Mouse (Mus musculus): ENCODE measurements at regions not wholly inside any gene's neighbourhood (a gene's known extent, or its start where the extent isn't known, plus 50 kb on each side); places are given as distances from the start of the nearest gene placed in this dataset.

- intact Hi-C loops (cut with DNase I): no loop called here
- DNase-seq (ENCODE audit: extremely low spot score in 1 of 2, low spot score in 2 of 2): peak in 1 of 2 experiments; percentile 26
Measured at GRCm38 (mm10) chr10:9117648-9118551, 232.0 kb upstream of the Sash1 start.

GRCm38 (mm10) chr10:9117134-9117533, 231.3 kb upstream of the Sash1 start:
- intact Hi-C loops (cut with DNase I): no loop called here
- no peak for DNase-seq (ENCODE audit: extremely low spot score in 1 of 2, low spot score in 2 of 2)

GRCm38 (mm10) chr10:9113706-9114105, 227.8 kb upstream of the Sash1 start:
- DNase-seq (ENCODE audit: extremely low spot score in 1 of 2, low spot score in 2 of 2): peak in 1 of 2 experiments; percentile 53

DNA sequence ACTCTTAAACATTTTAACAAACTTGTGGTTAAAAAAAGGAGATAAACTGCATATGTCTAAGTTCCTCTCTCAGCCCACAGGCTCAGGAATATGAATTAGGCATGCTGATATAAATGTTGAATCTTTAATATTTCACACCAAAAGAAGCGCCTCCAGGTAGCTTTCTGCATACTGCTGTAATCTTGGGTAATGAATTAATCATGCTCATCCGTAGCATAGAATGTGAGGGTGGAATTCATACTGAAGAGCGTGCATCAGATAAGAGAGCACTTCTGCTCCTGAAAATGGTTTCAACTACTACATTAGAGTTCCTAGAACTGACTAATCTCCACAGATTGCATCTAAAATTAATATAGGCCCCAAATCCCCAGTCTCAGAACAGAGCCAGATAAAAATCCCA, 225.2 kb upstream of the Sash1 start:
- intact Hi-C loops (cut with DNase I): no loop called here
- no peak for DNase-seq (ENCODE audit: extremely low spot score in 1 of 2, low spot score in 2 of 2)

More at GRCm38 (mm10) chr10:9113706-9114105, 227.8 kb upstream of the Sash1 start:
- intact Hi-C loops (cut with DNase I): no loop called here

DNA sequence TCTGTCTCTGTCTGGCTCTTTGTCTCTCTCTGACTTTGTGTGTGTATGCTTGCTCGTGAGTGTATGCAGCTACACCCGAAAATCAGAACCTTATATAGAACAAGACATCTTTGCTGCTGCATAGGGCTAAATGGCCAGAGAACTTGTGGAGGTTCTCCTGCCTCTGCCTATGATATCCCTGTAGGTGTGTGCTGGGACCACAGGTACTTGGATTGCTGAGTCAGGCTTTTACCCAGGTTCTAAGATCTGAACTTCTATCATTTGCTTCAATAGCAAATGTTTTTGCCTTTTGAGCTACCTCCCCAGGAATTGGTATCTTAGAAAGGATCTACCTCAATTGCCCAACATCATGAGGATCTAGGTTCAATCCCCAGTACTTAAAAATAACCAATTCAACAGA, 210.3 kb upstream of the Sash1 start:
- no peak for DNase-seq (ENCODE audit: extremely low spot score in 1 of 2, low spot score in 2 of 2)
- intact Hi-C loops (cut with DNase I): no loop called here

- intact Hi-C loops (cut with DNase I): no loop called here
- DNase-seq (ENCODE audit: extremely low spot score in 1 of 2, low spot score in 2 of 2): no peak
Measured at GRCm38 (mm10) chr10:9095163-9095562, 209.3 kb upstream of the Sash1 start.

GRCm38 (mm10) chr10:9092237-9092885, 206.5 kb upstream of the Sash1 start:
- intact Hi-C loops (cut with DNase I): no loop called here
- peak in 1 of 2 experiments; percentile 43 for DNase-seq (ENCODE audit: extremely low spot score in 1 of 2, low spot score in 2 of 2)

DNA sequence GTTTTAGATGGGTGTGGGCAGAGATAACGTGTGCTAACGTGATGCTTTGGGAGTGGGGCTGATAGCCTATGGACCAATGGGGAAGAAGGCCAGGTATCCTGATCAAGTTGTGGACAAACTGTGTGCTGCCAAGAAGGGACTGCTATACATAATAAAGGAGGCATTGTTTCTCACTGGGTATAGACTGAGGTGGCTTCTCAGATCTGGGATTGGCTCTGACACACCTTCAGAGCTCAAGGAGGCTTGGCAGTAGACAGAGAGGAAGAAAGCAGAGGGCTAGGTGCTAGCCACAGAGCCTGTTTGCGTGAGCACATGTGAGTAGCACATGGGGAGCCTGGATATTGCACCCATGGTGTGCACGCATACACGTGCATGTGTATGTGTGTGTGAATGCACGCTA, 205.1 kb upstream of the Sash1 start:
- intact Hi-C loops (cut with DNase I): no loop called here

GRCm38 (mm10) chr10:9087871-9088270, 202.0 kb upstream of the Sash1 start:
- no peak for DNase-seq (ENCODE audit: extremely low spot score in 1 of 2, low spot score in 2 of 2)
- intact Hi-C loops (cut with DNase I): no loop called here

More for the DNA sequence above, 205.1 kb upstream of the Sash1 start:
- no peak for DNase-seq (ENCODE audit: extremely low spot score in 1 of 2, low spot score in 2 of 2)

DNA sequence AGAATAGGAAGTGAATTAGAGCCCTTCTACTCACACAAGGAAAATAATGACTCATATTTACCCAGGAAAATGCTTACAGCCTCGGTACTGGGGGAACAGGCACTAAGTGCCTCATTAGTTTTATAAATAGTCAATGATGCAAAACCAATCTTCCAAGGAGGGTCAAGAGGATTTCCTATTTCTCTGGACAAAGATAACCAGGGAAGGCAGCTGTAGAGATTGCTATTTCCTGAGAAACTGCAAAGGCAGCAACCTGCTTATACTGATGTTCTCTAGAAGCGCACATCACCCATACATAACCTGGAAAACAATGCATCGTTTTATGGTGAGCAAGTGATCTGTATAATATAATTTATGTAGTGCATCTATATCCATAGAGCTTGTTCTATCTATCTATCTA, 201.3 kb upstream of the Sash1 start:
- intact Hi-C loops (cut with DNase I): no loop called here
- no peak for DNase-seq (ENCODE audit: extremely low spot score in 1 of 2, low spot score in 2 of 2)

- intact Hi-C loops (cut with DNase I): no loop called here
- DNase-seq (ENCODE audit: extremely low spot score in 1 of 2, low spot score in 2 of 2): no peak
Measured at GRCm38 (mm10) chr10:9086666-9087065, 200.8 kb upstream of the Sash1 start.

DNA sequence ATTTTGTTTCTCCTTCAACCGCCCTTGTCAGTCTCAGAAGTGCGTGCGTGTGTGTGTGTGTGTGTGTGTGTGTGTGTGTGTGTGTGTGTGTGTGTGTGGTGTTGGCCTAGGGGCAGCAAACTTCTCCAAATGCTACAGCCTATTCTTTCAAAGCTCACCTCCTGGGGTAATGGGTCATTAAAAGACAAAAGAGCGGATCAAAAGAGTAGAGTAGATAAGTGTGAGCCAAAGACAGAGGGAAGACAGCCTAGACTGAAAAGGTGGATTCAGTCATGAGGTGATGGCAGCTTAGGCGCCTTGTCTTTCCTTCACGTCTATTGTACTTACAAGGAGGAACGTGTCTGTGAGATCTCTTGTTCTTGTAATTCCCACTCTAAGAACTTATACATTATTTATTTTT, 199.6 kb upstream of the Sash1 start:
- DNase-seq (ENCODE audit: extremely low spot score in 1 of 2, low spot score in 2 of 2): no peak
- intact Hi-C loops (cut with DNase I): no loop called here

DNA sequence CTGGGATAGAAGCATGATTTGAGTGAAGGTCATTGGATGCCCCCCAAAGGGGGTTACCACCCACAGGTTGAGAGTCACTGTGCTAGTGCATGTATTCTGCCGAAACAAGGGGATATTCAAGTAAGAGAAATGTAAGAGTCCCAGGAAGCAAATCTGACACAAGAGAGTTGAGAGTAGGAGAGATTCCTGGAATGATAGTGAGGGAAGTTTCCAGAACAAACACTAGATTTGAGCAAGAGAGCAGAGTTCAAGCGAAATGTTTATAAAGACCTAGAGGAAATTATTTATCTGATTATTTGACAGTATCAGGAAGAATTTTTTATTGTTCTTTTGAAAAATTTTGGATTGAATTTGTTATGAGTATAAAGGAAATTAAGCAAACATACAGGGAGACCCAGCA, 189.0 kb upstream of the Sash1 start:
- DNase-seq (ENCODE audit: extremely low spot score in 1 of 2, low spot score in 2 of 2): no peak
- intact Hi-C loops (cut with DNase I): no loop called here

- DNase-seq (ENCODE audit: extremely low spot score in 1 of 2, low spot score in 2 of 2): peak in 1 of 2 experiments; percentile 32
- intact Hi-C loops (cut with DNase I): no loop called here
Measured at GRCm38 (mm10) chr10:9071630-9072029, 185.8 kb upstream of the Sash1 start.

DNA sequence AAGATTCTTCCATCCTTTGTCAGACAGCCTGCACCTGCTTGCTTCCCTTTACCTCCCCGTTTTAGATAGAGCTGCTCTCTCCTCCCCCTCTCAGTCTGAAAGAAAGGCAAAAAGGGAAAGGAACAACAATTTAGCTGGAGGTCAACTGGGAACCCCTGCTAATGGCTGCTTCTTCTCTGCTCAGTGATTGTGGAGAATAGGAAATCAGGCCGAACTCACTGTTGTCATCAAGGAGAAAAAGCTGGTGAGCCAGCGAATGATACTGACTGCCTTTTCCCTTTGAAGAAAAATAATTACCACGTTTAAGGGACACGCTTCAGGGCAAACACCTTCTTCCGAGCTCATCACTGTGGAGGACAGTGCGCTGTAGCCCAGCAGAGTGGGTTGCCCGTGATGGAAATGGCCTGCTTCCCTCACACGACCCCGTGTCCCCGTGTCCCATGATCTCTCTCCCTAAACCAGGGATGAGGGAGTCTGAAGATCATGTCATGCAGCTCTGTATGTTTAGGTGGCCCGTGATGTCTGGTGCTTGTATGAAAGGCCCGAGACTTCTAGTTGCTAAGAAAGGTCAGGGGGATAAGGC, 183.8 kb upstream of the Sash1 start:
- no peak for DNase-seq (ENCODE audit: extremely low spot score in 1 of 2, low spot score in 2 of 2)
- intact Hi-C loops (cut with DNase I): no loop called here

DNA sequence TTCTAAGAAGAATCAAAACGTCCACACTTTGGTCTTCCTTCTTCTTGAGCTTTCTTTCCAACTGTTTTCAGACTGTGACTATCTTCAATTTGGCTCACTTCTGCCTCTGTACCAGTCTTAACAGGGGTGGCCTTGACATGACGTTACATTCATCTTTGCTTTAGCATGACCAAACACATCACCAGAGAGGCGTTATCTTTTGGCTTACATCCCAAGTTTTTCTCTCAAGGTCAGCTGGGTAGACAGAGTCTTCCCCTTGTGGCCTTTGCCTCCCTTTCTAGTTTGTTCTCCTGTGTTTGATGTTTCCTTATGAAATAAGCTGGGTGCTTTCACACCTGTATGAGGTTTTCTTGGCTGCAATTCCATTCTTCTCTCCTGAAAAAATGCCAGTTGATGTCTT, 180.7 kb upstream of the Sash1 start:
- intact Hi-C loops (cut with DNase I): no loop called here
- no peak for DNase-seq (ENCODE audit: extremely low spot score in 1 of 2, low spot score in 2 of 2)

DNA sequence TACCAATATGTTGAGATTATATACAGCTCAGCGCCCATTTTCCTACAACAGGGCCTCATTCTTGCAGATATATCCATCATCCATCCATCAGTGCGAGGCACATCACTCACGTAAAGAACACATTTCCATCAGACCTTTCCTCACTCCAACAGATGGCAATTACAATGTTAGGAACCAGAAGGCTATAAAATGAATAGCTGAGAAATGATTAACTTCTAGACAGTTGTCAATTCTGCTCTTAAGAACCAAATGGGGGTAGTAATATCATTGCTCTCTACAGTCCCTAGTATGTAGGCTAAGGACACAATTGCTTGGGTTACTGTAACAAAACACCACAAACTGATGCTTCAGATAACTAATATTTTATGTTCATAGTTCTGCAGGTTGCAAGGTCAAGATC, 176.1 kb upstream of the Sash1 start:
- intact Hi-C loops (cut with DNase I): no loop called here
- DNase-seq (ENCODE audit: extremely low spot score in 1 of 2, low spot score in 2 of 2): no peak

DNA sequence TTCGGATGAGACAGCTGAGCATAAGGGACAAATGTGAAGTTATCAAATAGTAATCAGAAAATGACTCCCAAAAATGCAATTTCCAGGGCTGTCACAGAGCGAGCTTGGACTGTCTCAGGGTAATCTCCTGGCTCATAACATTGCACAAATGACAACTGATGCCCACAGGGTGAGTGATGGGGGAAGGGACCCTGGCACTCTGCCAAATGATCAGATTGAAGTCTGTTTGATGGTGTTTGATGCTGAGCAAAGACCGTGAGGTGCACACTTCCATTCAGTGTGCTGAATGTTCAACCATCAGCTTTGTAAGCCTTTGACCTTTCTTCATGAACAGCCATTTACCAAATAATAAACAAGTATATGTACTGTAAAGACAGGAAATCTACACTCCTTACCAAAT, 169.4 kb upstream of the Sash1 start:
- no peak for DNase-seq (ENCODE audit: extremely low spot score in 1 of 2, low spot score in 2 of 2)
- intact Hi-C loops (cut with DNase I): no loop called here

DNA sequence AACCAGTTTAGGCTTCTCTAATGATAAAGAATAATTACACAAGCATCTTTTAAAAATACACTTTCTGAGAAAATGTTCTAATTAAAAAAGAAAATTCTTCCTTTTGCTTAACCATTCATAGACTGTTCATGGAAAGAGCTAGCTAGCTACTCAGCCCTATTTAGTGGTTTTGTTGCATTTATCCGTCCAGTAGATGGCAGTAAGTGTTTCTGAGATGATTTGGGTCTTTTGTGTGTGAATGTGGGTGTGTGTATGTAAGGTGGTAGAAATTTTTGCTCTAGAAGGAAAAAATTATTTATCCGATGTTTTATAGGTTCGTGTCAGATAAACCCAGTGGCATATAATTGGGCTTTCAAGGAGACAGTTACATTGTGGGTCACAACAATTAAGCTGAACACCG, 167.5 kb upstream of the Sash1 start:
- intact Hi-C loops (cut with DNase I): loop anchor here (2.0 to 5.0 kb wide), 2 partner anchors 623 to 704 kb away; no protein-coding TSS in a partner anchor
- DNase-seq (ENCODE audit: extremely low spot score in 1 of 2, low spot score in 2 of 2): peak in 1 of 2 experiments; percentile 42

DNA sequence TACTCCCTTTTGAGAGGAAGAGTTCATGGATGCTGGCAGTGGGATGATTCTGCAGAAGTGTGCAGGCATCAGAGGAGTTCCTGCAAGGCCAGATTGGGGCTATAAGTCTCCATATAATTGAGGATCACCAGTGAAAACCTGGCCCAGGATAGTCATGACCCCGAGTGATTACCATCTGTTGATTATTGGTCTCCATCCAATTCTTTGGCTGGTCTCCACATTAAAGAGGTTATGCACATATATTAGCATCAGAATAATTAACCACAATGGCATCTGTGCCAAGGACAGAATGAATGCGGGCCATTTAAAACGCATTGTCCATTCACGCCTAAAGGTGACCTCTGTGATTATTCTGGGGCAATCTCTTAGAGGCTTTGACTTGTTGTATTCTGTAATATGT, 161.5 kb upstream of the Sash1 start:
- DNase-seq (ENCODE audit: extremely low spot score in 1 of 2, low spot score in 2 of 2): no peak
- intact Hi-C loops (cut with DNase I): no loop called here
